ENCODE assay signal across 31 mouse cellular contexts in the genomic region with DNA sequence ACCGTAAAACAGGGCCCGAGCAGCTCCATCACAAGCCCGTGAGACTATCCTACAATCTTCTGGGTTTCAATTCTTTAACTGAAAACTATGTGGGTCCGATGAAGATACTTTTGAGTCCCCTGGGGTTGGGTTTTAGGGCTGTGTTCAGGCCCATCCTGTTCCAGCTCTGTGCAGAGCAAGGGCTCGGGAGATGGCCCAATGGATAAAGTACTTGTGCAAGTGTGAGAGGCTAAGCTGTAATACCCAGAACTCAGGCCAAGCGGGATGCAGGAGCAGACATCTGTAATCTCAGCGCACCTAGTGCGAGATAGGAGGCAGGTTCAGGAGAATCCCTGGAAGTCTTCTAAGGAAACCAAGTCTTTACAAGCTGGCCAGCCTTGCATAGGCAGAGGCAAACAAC.
DNase-seq lines count a peak whose midpoint lies in the region; ATAC-seq lines count a peak whose summit lies in the region.
"Had no signal": no experiment of that assay in that cellular context is flagged by ENCODE, and none has a peak within 500 bp of the region (broad histone marks: within the 10 kb centered on the region; RNA-seq: fewer than 3 reads in every experiment).

No protein-coding gene starts in this region.

- H3K4me1 ChIP-seq in embryonic facial prominence, embryonic 13.5 days, result peaks cover 50% of the 10 kb centered on the region
- peaks cover 3% of the 10 kb centered on the region; the same call in 1 of the 2 replicates for H3K4me1 ChIP-seq in embryonic facial prominence, embryonic 10.5 days
- H3K4me1 ChIP-seq in heart, embryonic 10.5 days, result peaks cover 22% of the 10 kb centered on the region
- H3K4me1 ChIP-seq in heart, embryonic 12.5 days (replicated peaks), result peaks cover 33% of the 10 kb centered on the region
- H3K4me1 ChIP-seq: hindbrain, embryonic 10.5 days had no signal

- H3K36me3 ChIP-seq in embryonic facial prominence, embryonic 13.5 days, result no peaks in the 10 kb centered on the region
- no peaks in the 10 kb centered on the region for H3K36me3 ChIP-seq in embryonic facial prominence, embryonic 10.5 days (replicated peaks)
- H3K36me3 ChIP-seq in heart, embryonic 10.5 days, result 0 out of 2 replicates have a peak, but pooled peaks cover 2% of the 10 kb centered on the region
- no peaks in the 10 kb centered on the region for H3K36me3 ChIP-seq in heart, embryonic 12.5 days
- H3K36me3 ChIP-seq: forebrain, embryonic 12.5 days; forebrain, embryonic 15.5 days; G1E; heart, embryonic 15.5 days; hindbrain, embryonic 13.5 days; intestine, embryonic 15.5 days had no signal

- WGBS in embryonic facial prominence, embryonic 13.5 days, result 89% methylated on average over 8 of the region's 8 CpGs
- 91% methylated on average over 8 of the region's 8 CpGs for WGBS in embryonic facial prominence, embryonic 10.5 days
- 89% methylated on average over 8 of the region's 8 CpGs for WGBS in heart, embryonic 10.5 days
- WGBS in heart, embryonic 12.5 days, result 87% methylated on average over 8 of the region's 8 CpGs

- no peaks in the 10 kb centered on the region for H3K9me3 ChIP-seq in embryonic facial prominence, embryonic 13.5 days
- H3K9me3 ChIP-seq in embryonic facial prominence, embryonic 10.5 days, result no peaks in the 10 kb centered on the region
- H3K9me3 ChIP-seq in heart, embryonic 10.5 days, result no peaks in the 10 kb centered on the region
- H3K9me3 ChIP-seq in heart, embryonic 12.5 days (replicated peaks), result no peaks in the 10 kb centered on the region
- H3K9me3 ChIP-seq: embryonic facial prominence, embryonic 12.5 days; forebrain, embryonic 12.5 days; forebrain, embryonic 15.5 days; G1E; heart, embryonic 15.5 days; hindbrain, embryonic 10.5 days; hindbrain, embryonic 13.5 days; intestine, embryonic 15.5 days had no signal

- no peak for DNase-seq in embryonic facial prominence, embryonic 10.5 days (ENCODE audit: low spot score)
- DNase-seq in heart, embryonic 10.5 days (ENCODE audit: low spot score), result peak; percentile 24
- DNase-seq in testis, postnatal 10 days (ENCODE audit: low spot score), result peak; percentile 24
- no peak for DNase-seq in testis, postnatal 14 days (ENCODE audit: low spot score)
- no peak for DNase-seq in embryo, embryonic 9.5 days (ENCODE audit: extremely low spot score)
- DNase-seq: adrenal gland, adult 2 months; adrenal gland, postnatal 25 days; B cell, adult 2 months; cerebellum, adult 11-12 months; cerebellum, adult 8-10 months; cerebellum, postnatal 10 days; cerebellum, postnatal 36 days; embryo, embryonic 11 days; gastrocnemius, postnatal 14 days; heart, adult 18-20 months; heart, postnatal 10 days; heart, postnatal 36 days had no signal

- no peak for ATAC-seq in embryonic facial prominence, embryonic 13.5 days (ENCODE audit: insufficient number of reproducible peaks, insufficient read depth, low FRiP score, low TSS enrichment, low read depth)
- no peak for ATAC-seq in heart, embryonic 12.5 days (ENCODE audit: insufficient number of reproducible peaks, low FRiP score)
- ATAC-seq: Patski had no signal

- H3K27me3 ChIP-seq in embryonic facial prominence, embryonic 13.5 days, result no peaks in the 10 kb centered on the region
- H3K27me3 ChIP-seq in embryonic facial prominence, embryonic 10.5 days (replicated peaks; ENCODE audit: low read depth, poor library complexity, severe bottlenecking), result no peaks in the 10 kb centered on the region
- H3K27me3 ChIP-seq in heart, embryonic 10.5 days (ENCODE audit: insufficient read depth, poor library complexity, severe bottlenecking), result no peaks in the 10 kb centered on the region
- H3K27me3 ChIP-seq in heart, embryonic 12.5 days (replicated peaks), result no peaks in the 10 kb centered on the region
- H3K27me3 ChIP-seq: CH12.LX; embryonic facial prominence, embryonic 12.5 days; forebrain, embryonic 12.5 days; forebrain, embryonic 15.5 days; heart, embryonic 15.5 days; hindbrain, embryonic 13.5 days; intestine, embryonic 15.5 days; Patski had no signal

- no peak overlapping the region for H3K4me2 ChIP-seq in embryonic facial prominence, embryonic 13.5 days
- H3K4me2 ChIP-seq in heart, embryonic 12.5 days, result no peak overlapping the region
- H3K4me2 ChIP-seq: embryonic facial prominence, embryonic 12.5 days; forebrain, embryonic 12.5 days; forebrain, embryonic 15.5 days; heart, embryonic 11.5 days; heart, embryonic 15.5 days; hindbrain, embryonic 13.5 days; intestine, embryonic 15.5 days had no signal

- 0 out of 2 replicates have a peak overlapping the region, but pooled peaks have one; percentile 69 for H3K27ac ChIP-seq in embryonic facial prominence, embryonic 13.5 days
- H3K27ac ChIP-seq in embryonic facial prominence, embryonic 10.5 days (replicated peaks), result no peak overlapping the region
- H3K27ac ChIP-seq in heart, embryonic 10.5 days, result no peak overlapping the region
- H3K27ac ChIP-seq in heart, embryonic 12.5 days (ENCODE audit: poor library complexity, severe bottlenecking), result no peak overlapping the region
- H3K27ac ChIP-seq: embryonic facial prominence, embryonic 12.5 days; forebrain, embryonic 12.5 days; forebrain, embryonic 15.5 days; hindbrain, embryonic 10.5 days; hindbrain, embryonic 13.5 days; intestine, embryonic 15.5 days had no signal

- no peak overlapping the region for H3K4me3 ChIP-seq in embryonic facial prominence, embryonic 13.5 days
- no peak overlapping the region for H3K4me3 ChIP-seq in embryonic facial prominence, embryonic 10.5 days
- no peak overlapping the region for H3K4me3 ChIP-seq in heart, embryonic 10.5 days
- H3K4me3 ChIP-seq in heart, embryonic 12.5 days, result no peak overlapping the region
- H3K4me3 ChIP-seq: embryonic facial prominence, embryonic 12.5 days; erythroblast, embryonic 14.5 days; forebrain, embryonic 12.5 days; forebrain, embryonic 15.5 days; heart, embryonic 15.5 days; hindbrain, embryonic 10.5 days; hindbrain, embryonic 13.5 days; intestine, embryonic 15.5 days had no signal

- H3K9ac ChIP-seq in embryonic facial prominence, embryonic 13.5 days, result no peak overlapping the region
- H3K9ac ChIP-seq in heart, embryonic 12.5 days, result no peak overlapping the region
- H3K9ac ChIP-seq: embryonic facial prominence, embryonic 12.5 days; forebrain, embryonic 12.5 days; forebrain, embryonic 15.5 days; heart, embryonic 15.5 days; hindbrain, embryonic 13.5 days; intestine, embryonic 15.5 days had no signal

Comparison
In these comparisons a context has a peak if more than half of its experiments do, and no peak if none do; other contexts are left out.
1. DNase-seq: peak in heart, embryonic 10.5 days (single experiment) and testis, postnatal 10 days (single experiment); none in embryonic facial prominence, embryonic 10.5 days (single experiment), testis, postnatal 14 days (single experiment) and embryo, embryonic 9.5 days (single experiment).